Mouse (Mus musculus) 3T3-L1 (cell line): ENCODE data around the gene Mast4.
"Not testable (repeated sequence)": the region's sequence is repeated elsewhere in the genome, so short reads cannot be mapped to it uniquely, and the experiment has no call there.

Experiments
- DNase-seq: peaks from one replicate; pipeline ENCODE4 v3.0.0-alpha.2; 2015; ENCODE audit warnings: low read depth, low spot score

Mast4 gene

GRCm38 (mm10) chr13:103334392-103334686 is at the start of gene Mast4:
TSS of gene Mast4 (minus strand) at chr13:103334497.
- DNase-seq: peak; percentile 76

GRCm38 (mm10) chr13:103374495-103374894 is 40.2 kb upstream of the Mast4 start:
- peak; percentile 31 for DNase-seq

- no peak for DNase-seq
Measured at GRCm38 (mm10) chr13:103369194-103369593, 34.9 kb upstream of the Mast4 start.

GRCm38 (mm10) chr13:103363181-103363580 is 28.9 kb upstream of the Mast4 start:
- DNase-seq: no peak

GRCm38 (mm10) chr13:103357415-103357814 is 23.1 kb upstream of the Mast4 start:
- DNase-seq: not testable (repeated sequence)

GRCm38 (mm10) chr13:103356909-103357308 is 22.6 kb upstream of the Mast4 start:
- DNase-seq: not testable (repeated sequence)

GRCm38 (mm10) chr13:103354737-103355136 is 20.4 kb upstream of the Mast4 start:
- DNase-seq: peak; percentile 89

GRCm38 (mm10) chr13:103344749-103345148 is 10.5 kb upstream of the Mast4 start:
- DNase-seq: no peak

- peak; percentile 52 for DNase-seq
Measured at GRCm38 (mm10) chr13:103344006-103344720, 9.9 kb upstream of the Mast4 start.

GRCm38 (mm10) chr13:103341031-103341430 is 6.7 kb upstream of the Mast4 start:
- no peak for DNase-seq

- DNase-seq: peak; percentile 27
Measured at GRCm38 (mm10) chr13:103338616-103339015, 4.3 kb upstream of the Mast4 start.

GRCm38 (mm10) chr13:103336237-103336636 is 1.9 kb upstream of the Mast4 start:
- DNase-seq: no peak

GRCm38 (mm10) chr13:103334723-103335458 is 594 bp upstream of the Mast4 start:
- DNase-seq: peak; percentile 28

- peak; percentile 42 for DNase-seq
Measured at GRCm38 (mm10) chr13:103333601-103334391, 501 bp downstream of the Mast4 start.

GRCm38 (mm10) chr13:103333153-103333552 is 1.1 kb downstream of the Mast4 start:
- no peak for DNase-seq

- no peak for DNase-seq
Measured at GRCm38 (mm10) chr13:103332731-103333130, 1.6 kb downstream of the Mast4 start.

- DNase-seq: no peak
Measured at GRCm38 (mm10) chr13:103331096-103331495, 3.2 kb downstream of the Mast4 start.

GRCm38 (mm10) chr13:103328299-103328698 is 6.0 kb downstream of the Mast4 start:
- no peak for DNase-seq

- peak; percentile 20 for DNase-seq
Measured at GRCm38 (mm10) chr13:103327843-103328242, 6.5 kb downstream of the Mast4 start.

GRCm38 (mm10) chr13:103326186-103326585 is 8.1 kb downstream of the Mast4 start:
- DNase-seq: no peak

GRCm38 (mm10) chr13:103319881-103320280 is 14.4 kb downstream of the Mast4 start:
- no peak for DNase-seq

- DNase-seq: no peak
Measured at GRCm38 (mm10) chr13:103319317-103319716, 15.0 kb downstream of the Mast4 start.
